Mouse (Mus musculus) neural tube, embryonic 12.5 days (tissue): ENCODE measurements around the gene Mrpl51. TPM values are rescaled to one million over a fixed set of nuclear protein-coding genes. Genes with fewer than 3 reads are reported as not detected.
A peak's percentile ranks its signal among the peaks of the same experiment; 100 is the strongest.

Source experiments
- ATAC-seq: fragments of 200-750 bp; cut with Nextera tagmentation; 2 replicates; pipeline ENCODE4 v1.8.0; 2017; ENCODE audit warnings: low read depth, mild to moderate bottlenecking, moderate TSS enrichment, moderate library complexity; ENCODE audit not compliant: low FRiP score
- H3K27ac ChIP-seq: fragments of 300-500 bp; sonication (generic); 2 replicates; pipeline ENCODE4 v1.5.1; 2016
- H3K27me3 ChIP-seq: fragments of 300-500 bp; sonication (generic); replicated peaks from 2 replicates; pipeline ENCODE4 v1.6.1; 2016; ENCODE audit warnings: mild to moderate bottlenecking
- H3K36me3 ChIP-seq: fragments of 300-500 bp; sonication (generic); 2 replicates; pipeline ENCODE4 v1.6.1; 2016; ENCODE audit warnings: mild to moderate bottlenecking
- H3K4me1 ChIP-seq: fragments of 300-500 bp; sonication (generic); 2 replicates; pipeline ENCODE4 v1.6.1; 2016
- H3K4me2 ChIP-seq: fragments of 300-500 bp; sonication (generic); replicated peaks from 2 replicates; pipeline ENCODE4 v1.6.1; 2016; ENCODE audit warnings: mild to moderate bottlenecking
- H3K4me3 ChIP-seq: fragments of 300-500 bp; sonication (generic); 2 replicates; pipeline ENCODE4 v1.5.1; 2016
- H3K9ac ChIP-seq: fragments of 300-500 bp; sonication (generic); 2 replicates; pipeline ENCODE4 v1.6.1; 2016; ENCODE audit warnings: mild to moderate bottlenecking
- H3K9me3 ChIP-seq: fragments of 300-500 bp; sonication (generic); 2 replicates; pipeline ENCODE4 v1.6.1; 2016; ENCODE audit warnings: mild to moderate bottlenecking
- WGBS: fragments of 180-500 bp; shearing (Covaris S2); methylation state at CpG from one replicate; pipeline ENCODE4 v1.1.7; 2016; 5-methylcytosine and 5-hydroxymethylcytosine counted together
- polyA plus RNA-seq: library from polyadenylated mRNA; unstranded; fragments of >200 nt; fragmentation: Nextera tagmentation; extraction: Ambion mirVana; gene quantifications from 2 replicates; pipeline ENCODE4 v1.2.1, GENCODE M21; 2016

The Mrpl51 gene
- polyA plus RNA-seq, 1 experiment from 2014 or later: 169 TPM

GRCm38 (mm10) chr6:125231117-125232044, 39.8 kb downstream of the Mrpl51 start, which contains the start of gene Tapbpl:
Gene Tapbpl, minus strand, starts transcription at chr6:125231860.
- WGBS: 10% methylated on average over 16 of the region's 16 CpGs
- Histone ChIP-seq H3K9ac (peak within 1 kb of the TSS; percentile 59), H3K4me3 (peak within 1 kb of the TSS; percentile 35), H3K36me3 (no peaks in the 10 kb centered on the region), H3K27me3 (no peaks in the 10 kb centered on the region), H3K9me3 (no peaks in the 10 kb centered on the region), H3K4me2 (peak within 1 kb of the TSS; percentile 77), H3K27ac (no peak within 1 kb of the TSS), H3K4me1 (peaks cover 12% of the 10 kb centered on the region)
- peak; percentile 79 for ATAC-seq

GRCm38 (mm10) chr6:125232045-125232437, 40.4 kb downstream of the Mrpl51 start:
- no peaks in the 10 kb centered on the region for H3K36me3 ChIP-seq
- no peak overlapping the region for H3K4me3 ChIP-seq
- H3K27me3 ChIP-seq: no peaks in the 10 kb centered on the region
- H3K4me2 ChIP-seq: peak overlapping the region; percentile 77
- ATAC-seq: no peak
- WGBS: 46% methylated on average over 4 of the region's 4 CpGs
- peak overlapping the region; percentile 59; the same call in 1 of the 2 replicates for H3K9ac ChIP-seq
- H3K27ac ChIP-seq: no peak overlapping the region
- no peaks in the 10 kb centered on the region for H3K9me3 ChIP-seq
- peaks cover 15% of the 10 kb centered on the region for H3K4me1 ChIP-seq

GRCm38 (mm10) chr6:125232516-125232915, 40.9 kb downstream of the Mrpl51 start:
- H3K9ac ChIP-seq: no peak overlapping the region
- no peaks in the 10 kb centered on the region for H3K36me3 ChIP-seq
- no peak for ATAC-seq
- H3K4me1 ChIP-seq: peaks cover 15% of the 10 kb centered on the region
- 83% methylated on average over 6 of the region's 6 CpGs for WGBS
- H3K27ac ChIP-seq: no peak overlapping the region
- no peaks in the 10 kb centered on the region for H3K9me3 ChIP-seq
- no peak overlapping the region for H3K4me2 ChIP-seq
- no peak overlapping the region for H3K4me3 ChIP-seq
- H3K27me3 ChIP-seq: no peaks in the 10 kb centered on the region

GRCm38 (mm10) chr6:125233816-125234519, 42.4 kb downstream of the Mrpl51 start:
- WGBS: 68% methylated on average over 7 of the region's 7 CpGs
- Histone ChIP-seq H3K9ac (no peak overlapping the region), H3K36me3 (no peaks in the 10 kb centered on the region), H3K9me3 (no peaks in the 10 kb centered on the region), H3K4me1 (peaks cover 15% of the 10 kb centered on the region), H3K27me3 (no peaks in the 10 kb centered on the region), H3K4me2 (no peak overlapping the region), H3K4me3 (no peak overlapping the region), H3K27ac (no peak overlapping the region)
- no peak for ATAC-seq

GRCm38 (mm10) chr6:125234520-125234828, 42.9 kb downstream of the Mrpl51 start:
- no peak overlapping the region for H3K4me3 ChIP-seq
- ATAC-seq: no peak
- H3K9ac ChIP-seq: no peak overlapping the region
- H3K4me2 ChIP-seq: no peak overlapping the region
- 84% methylated on average over 5 of the region's 5 CpGs for WGBS
- H3K9me3 ChIP-seq: no peaks in the 10 kb centered on the region
- H3K27me3 ChIP-seq: no peaks in the 10 kb centered on the region
- no peak overlapping the region for H3K27ac ChIP-seq
- H3K4me1 ChIP-seq: peaks cover 15% of the 10 kb centered on the region
- no peaks in the 10 kb centered on the region for H3K36me3 ChIP-seq

GRCm38 (mm10) chr6:125236341-125236740, 44.7 kb downstream of the Mrpl51 start:
- Histone ChIP-seq H3K36me3 (no peaks in the 10 kb centered on the region), H3K4me3 (no peak overlapping the region), H3K9ac (no peak overlapping the region), H3K4me2 (no peak overlapping the region), H3K9me3 (no peaks in the 10 kb centered on the region), H3K27ac (no peak overlapping the region), H3K4me1 (peaks cover 12% of the 10 kb centered on the region), H3K27me3 (no peaks in the 10 kb centered on the region)
- WGBS: 55% methylated on average over 6 of the region's 6 CpGs
- ATAC-seq: no peak

- 28% methylated on average over 6 of the region's 6 CpGs for WGBS
- Histone ChIP-seq H3K4me1 (peaks cover 7% of the 10 kb centered on the region), H3K27me3 (no peaks in the 10 kb centered on the region), H3K9ac (no peak within 1 kb of the TSS), H3K9me3 (no peaks in the 10 kb centered on the region), H3K36me3 (no peaks in the 10 kb centered on the region), H3K4me3 (no peak within 1 kb of the TSS), H3K4me2 (no peak within 1 kb of the TSS), H3K27ac (no peak within 1 kb of the TSS)
- ATAC-seq: no peak
These were observed 45.2 kb downstream of the Mrpl51 start, which contains the start of gene Cd27 for GRCm38 (mm10) chr6:125236782-125237181. Gene Cd27, minus strand, starts transcription at chr6:125237010.

GRCm38 (mm10) chr6:125237421-125237820, 45.8 kb downstream of the Mrpl51 start:
- Histone ChIP-seq H3K9ac (no peak overlapping the region), H3K4me3 (no peak overlapping the region)
- ATAC-seq: no peak

GRCm38 (mm10) chr6:125238396-125238795, 46.8 kb downstream of the Mrpl51 start:
- Histone ChIP-seq H3K9me3 (no peaks in the 10 kb centered on the region), H3K4me3 (no peak overlapping the region), H3K4me1 (0 out of 2 replicates have a peak, but pooled peaks cover 3% of the 10 kb centered on the region), H3K4me2 (no peak overlapping the region), H3K9ac (no peak overlapping the region), H3K36me3 (no peaks in the 10 kb centered on the region), H3K27me3 (no peaks in the 10 kb centered on the region), H3K27ac (no peak overlapping the region)
- no peak for ATAC-seq
- 67% methylated on average over 6 of the region's 6 CpGs for WGBS

More at GRCm38 (mm10) chr6:125237421-125237820, 45.8 kb downstream of the Mrpl51 start:
- Histone ChIP-seq H3K27me3 (no peaks in the 10 kb centered on the region), H3K4me1 (0 out of 2 replicates have a peak, but pooled peaks cover 3% of the 10 kb centered on the region), H3K27ac (no peak overlapping the region), H3K36me3 (no peaks in the 10 kb centered on the region), H3K4me2 (no peak overlapping the region), H3K9me3 (no peaks in the 10 kb centered on the region)
- WGBS: 92% methylated on average over 4 of the region's 4 CpGs

GRCm38 (mm10) chr6:125239547-125239946, 47.9 kb downstream of the Mrpl51 start:
- H3K9me3 ChIP-seq: no peaks in the 10 kb centered on the region
- no peak overlapping the region for H3K4me3 ChIP-seq
- no peak overlapping the region for H3K27ac ChIP-seq
- H3K9ac ChIP-seq: no peak overlapping the region
- no peaks in the 10 kb centered on the region for H3K36me3 ChIP-seq
- 93% methylated on average over 5 of the region's 5 CpGs for WGBS
- no peaks in the 10 kb centered on the region for H3K27me3 ChIP-seq
- 0 out of 2 replicates have a peak, but pooled peaks cover 3% of the 10 kb centered on the region for H3K4me1 ChIP-seq
- ATAC-seq: no peak
- H3K4me2 ChIP-seq: no peak overlapping the region

GRCm38 (mm10) chr6:125240617-125241016, 49.0 kb downstream of the Mrpl51 start:
- Histone ChIP-seq H3K9me3 (no peaks in the 10 kb centered on the region), H3K4me3 (no peak overlapping the region), H3K4me1 (0 out of 2 replicates have a peak, but pooled peaks cover 3% of the 10 kb centered on the region), H3K36me3 (no peaks in the 10 kb centered on the region), H3K4me2 (no peak overlapping the region), H3K27ac (no peak overlapping the region), H3K9ac (no peak overlapping the region), H3K27me3 (no peaks in the 10 kb centered on the region)
- 79% methylated on average over 5 of the region's 5 CpGs for WGBS
- no peak for ATAC-seq

- Histone ChIP-seq H3K4me1 (0 out of 2 replicates have a peak, but pooled peaks cover 3% of the 10 kb centered on the region), H3K9ac (no peak overlapping the region), H3K27ac (no peak overlapping the region), H3K9me3 (no peaks in the 10 kb centered on the region), H3K4me3 (no peak overlapping the region), H3K36me3 (no peaks in the 10 kb centered on the region), H3K27me3 (no peaks in the 10 kb centered on the region), H3K4me2 (no peak overlapping the region)
- ATAC-seq: no peak
- 84% methylated on average over 8 of the region's 8 CpGs for WGBS
These were observed 50.0 kb downstream of the Mrpl51 start for GRCm38 (mm10) chr6:125241566-125241965.
